Mouse (Mus musculus): Measurements from ENCODE around the gene Gm9.
"Not testable (repeated sequence)": the region's sequence is repeated elsewhere in the genome, so short reads cannot be mapped to it uniquely, and the experiment has no call there.

DNA sequence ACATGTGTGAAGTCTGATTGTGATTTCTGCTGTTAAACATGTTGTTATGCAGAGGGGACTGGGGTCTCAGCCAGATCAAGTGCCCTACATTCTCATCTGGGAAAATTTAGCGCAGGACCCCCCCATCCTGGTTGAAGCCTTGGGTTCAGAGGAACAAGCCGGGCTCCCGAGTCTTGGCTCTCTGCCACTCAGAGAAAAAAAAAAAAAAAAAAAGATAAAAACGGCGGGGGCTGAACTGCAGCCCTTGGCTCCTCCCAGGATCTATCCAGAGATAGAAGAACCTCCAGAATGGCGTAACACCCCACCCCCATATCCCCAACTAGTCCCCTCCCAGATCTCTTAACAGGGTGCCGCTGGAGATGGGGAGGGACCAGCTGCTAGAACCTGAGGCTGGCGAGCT, 26.4 kb downstream of the Gm9 start:
- not testable (repeated sequence) for TF ChIP-seq POLR2A, CTCF (IDR thresholded peaks at IDR 0.05; ENCODE audit: extremely low read depth, insufficient read depth, low read length)
